10 mouse cellular contexts compared by ENCODE assay signal in the genomic region with DNA sequence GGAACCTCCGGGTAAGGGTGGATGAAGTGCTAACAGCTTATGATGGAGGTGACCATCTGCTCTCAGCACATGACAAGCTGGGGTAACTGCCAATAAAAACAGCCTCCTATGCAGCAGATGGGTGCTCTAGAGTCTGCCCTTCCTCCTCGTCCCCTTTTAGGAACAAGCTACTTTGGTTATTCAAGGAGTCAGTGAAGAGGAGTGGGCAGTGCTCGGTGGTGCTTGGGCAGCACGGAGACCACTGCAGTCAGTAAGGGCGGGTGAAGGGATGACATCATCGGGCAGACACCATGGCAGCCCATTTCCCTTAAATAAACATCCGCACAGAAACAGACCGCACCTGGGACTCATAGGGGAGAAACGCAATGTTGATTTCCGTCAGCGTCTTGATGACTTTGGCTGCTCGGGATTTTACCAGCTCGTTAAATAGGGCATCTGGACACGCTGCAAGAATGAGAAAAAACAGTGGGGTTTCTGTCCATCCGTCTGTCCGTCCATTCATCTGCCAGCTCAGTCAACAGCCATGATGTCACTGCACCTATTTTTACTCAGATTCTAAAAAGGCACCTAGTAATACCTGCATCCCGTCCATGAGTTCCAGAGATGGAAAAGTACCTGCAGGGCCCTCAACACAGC. TPM values are rescaled to one million over a fixed set of nuclear protein-coding genes. Genes with fewer than 3 reads are reported as not detected.
A peak's percentile ranks its signal among the peaks of the same experiment; 100 is the strongest.
DNase-seq lines count a peak whose midpoint lies in the region; ATAC-seq and TF ChIP-seq lines count a peak whose summit lies in the region.
"Had no signal": no experiment of that assay in that cellular context is flagged by ENCODE, and none has a peak within 500 bp of the region (broad histone marks: within the 10 kb centered on the region; RNA-seq: fewer than 3 reads in every experiment).

No protein-coding gene starts in this region.

- H3K27ac ChIP-seq in hindbrain, embryonic 12.5 days: 0 out of 2 replicates have a peak overlapping the region, but pooled peaks have one; percentile 19
- H3K27ac ChIP-seq in limb, embryonic 10.5 days: peak overlapping the region; percentile 36; the same call in 1 of the 2 replicates
- H3K27ac ChIP-seq: embryonic facial prominence, embryonic 13.5 days; liver, embryonic 14.5 days had no signal

- no peak for ATAC-seq in hindbrain, embryonic 12.5 days (ENCODE audit: low FRiP score)

- no peak overlapping the region for H3K4me3 ChIP-seq in lung, adult 2 months (replicated peaks; ENCODE audit: extremely low read depth, low read depth, low read length)
- H3K4me3 ChIP-seq in hindbrain, embryonic 12.5 days: no peak overlapping the region
- no peak overlapping the region for H3K4me3 ChIP-seq in limb, embryonic 10.5 days
- H3K4me3 ChIP-seq: embryonic facial prominence, embryonic 13.5 days had no signal

- H3K27me3 ChIP-seq in hindbrain, embryonic 12.5 days: no peaks in the 10 kb centered on the region
- H3K27me3 ChIP-seq in limb, embryonic 10.5 days (ENCODE audit: low read depth, poor library complexity, severe bottlenecking): no peaks in the 10 kb centered on the region
- H3K27me3 ChIP-seq: embryonic facial prominence, embryonic 13.5 days had no signal

- TF ChIP-seq POLR2A in lung, adult 2 months (IDR thresholded peaks at IDR 0.05; ENCODE audit: borderline replicate concordance, extremely low read depth, low read depth, low read length): no peak

- DNase-seq in lung, adult 18-20 months: peak; percentile 19 to 49
- DNase-seq in lung, adult 2 months: no peak
- no peak for DNase-seq in limb, embryonic 10.5 days (ENCODE audit: low spot score)
- peak; percentile 80 for DNase-seq in retina, postnatal 1 day
- DNase-seq in thymus, postnatal 25 days: no peak
- no peak for DNase-seq in kidney, postnatal 36 days
- DNase-seq in ovary, postnatal 10 days (ENCODE audit: low spot score): no peak

- no peak for TF ChIP-seq CTCF in lung, adult 2 months (IDR thresholded peaks at IDR 0.05; ENCODE audit: insufficient read depth, low read length)

- 40% methylated on average over 17 of the region's 17 CpGs for WGBS in lung, adult 2 months
- 68% methylated on average over 17 of the region's 17 CpGs for WGBS in hindbrain, embryonic 12.5 days
- 70% methylated on average over 17 of the region's 17 CpGs for WGBS in limb, embryonic 10.5 days

- H3K9me3 ChIP-seq in hindbrain, embryonic 12.5 days (replicated peaks): no peaks in the 10 kb centered on the region
- no peaks in the 10 kb centered on the region for H3K9me3 ChIP-seq in limb, embryonic 10.5 days (replicated peaks)
- H3K9me3 ChIP-seq: embryonic facial prominence, embryonic 13.5 days had no signal

- H3K4me1 ChIP-seq in lung, adult 2 months (ENCODE audit: control insufficient read depth, insufficient read depth, low read length): peaks cover 5% of the 10 kb centered on the region; the same call in 1 of the 2 replicates
- peaks cover 2% of the 10 kb centered on the region; the same call in 1 of the 2 replicates for H3K4me1 ChIP-seq in hindbrain, embryonic 12.5 days
- peaks cover 16% of the 10 kb centered on the region for H3K4me1 ChIP-seq in limb, embryonic 10.5 days
- H3K4me1 ChIP-seq: embryonic facial prominence, embryonic 13.5 days had no signal

- H3K4me2 ChIP-seq in hindbrain, embryonic 12.5 days (replicated peaks): no peak overlapping the region
- H3K4me2 ChIP-seq: embryonic facial prominence, embryonic 13.5 days had no signal

- no peak overlapping the region for H3K9ac ChIP-seq in hindbrain, embryonic 12.5 days
- H3K9ac ChIP-seq: embryonic facial prominence, embryonic 13.5 days; liver, embryonic 14.5 days had no signal

- H3K36me3 ChIP-seq in hindbrain, embryonic 12.5 days: peaks cover 34% of the 10 kb centered on the region
- H3K36me3 ChIP-seq in limb, embryonic 10.5 days: peaks cover 6% of the 10 kb centered on the region; the same call in 1 of the 2 replicates

RNA-seq across cellular contexts. Expression of a gene that starts 30.0 kb away (rescaled TPM):
- 26.3 and 37.9 TPM in 2 replicates for polyA plus RNA-seq in lung, adult 2 months (2012; rRNA removed)
- 102 and 105 TPM in 2 replicates for polyA plus RNA-seq in hindbrain, embryonic 12.5 days (2016; fragmentation: Nextera tagmentation; extraction: Ambion mirVana)
- 10.9 and 12.9 TPM in 2 replicates for polyA plus RNA-seq in limb, embryonic 10.5 days (2016; fragmentation: Nextera tagmentation; extraction: Ambion mirVana)

RNA-seq across cellular contexts. Expression of a gene that starts 32.8 kb away (rescaled TPM):
- 2.1 and 2.4 TPM in 2 replicates for polyA plus RNA-seq in lung, adult 2 months (2012; rRNA removed)
- polyA plus RNA-seq in hindbrain, embryonic 12.5 days (2016; fragmentation: Nextera tagmentation; extraction: Ambion mirVana): 0.85 and 1.5 TPM in 2 replicates
- 0.26 and 1.3 TPM in 2 replicates for polyA plus RNA-seq in limb, embryonic 10.5 days (2016; fragmentation: Nextera tagmentation; extraction: Ambion mirVana)
- polyA plus RNA-seq: liver, embryonic 14.5 days had no signal

RNA-seq across cellular contexts. Expression of a gene that starts 41.5 kb away (rescaled TPM):
- polyA plus RNA-seq in lung, adult 2 months (2012; rRNA removed): 5.6 and 10.7 TPM in 2 replicates
- 4.6 and 5.6 TPM in 2 replicates for polyA plus RNA-seq in hindbrain, embryonic 12.5 days (2016; fragmentation: Nextera tagmentation; extraction: Ambion mirVana)
- polyA plus RNA-seq in limb, embryonic 10.5 days (2016; fragmentation: Nextera tagmentation; extraction: Ambion mirVana): 5.3 and 5.6 TPM in 2 replicates

RNA-seq across cellular contexts. Expression of a gene that starts 41.6 kb away (rescaled TPM):
- polyA plus RNA-seq in lung, adult 2 months (2012; rRNA removed): 9.7 and 12.0 TPM in 2 replicates
- polyA plus RNA-seq in hindbrain, embryonic 12.5 days (2016; fragmentation: Nextera tagmentation; extraction: Ambion mirVana): 0.63 and 1.1 TPM in 2 replicates
- 0.23 and 0.38 TPM in 2 replicates for polyA plus RNA-seq in limb, embryonic 10.5 days (2016; fragmentation: Nextera tagmentation; extraction: Ambion mirVana)

RNA-seq across cellular contexts. Expression of a gene that starts 58.9 kb away (rescaled TPM):
- polyA plus RNA-seq in lung, adult 2 months (2012; rRNA removed): 205 and 224 TPM in 2 replicates
- polyA plus RNA-seq in hindbrain, embryonic 12.5 days (2016; fragmentation: Nextera tagmentation; extraction: Ambion mirVana): 42.2 and 43.8 TPM in 2 replicates
- 40.9 and 47.9 TPM in 2 replicates for polyA plus RNA-seq in limb, embryonic 10.5 days (2016; fragmentation: Nextera tagmentation; extraction: Ambion mirVana)

Comparison
In these comparisons a context has a peak if more than half of its experiments do, and no peak if none do; other contexts are left out.
1. DNase-seq: peak in lung, adult 18-20 months (2 of 2) and retina, postnatal 1 day (single experiment); none in lung, adult 2 months (single experiment), limb, embryonic 10.5 days (single experiment), thymus, postnatal 25 days (single experiment), kidney, postnatal 36 days (0 of 2) and ovary, postnatal 10 days (single experiment).